Mouse (Mus musculus) neural tube, embryonic 15.5 days (tissue): ENCODE measurements at regions not wholly inside any gene's neighbourhood (a gene's known extent, or its start where the extent isn't known, plus 50 kb on each side); places are given as distances from the start of the nearest gene placed in this dataset.

Experiments used
- ATAC-seq: fragments of 200-750 bp; cut with Nextera tagmentation; 2 replicates; pipeline ENCODE4 v1.8.0; 2017; ENCODE audit warnings: mild to moderate bottlenecking, moderate TSS enrichment, moderate library complexity; ENCODE audit not compliant: low FRiP score
- H3K27ac ChIP-seq: fragments of 300-500 bp; sonication (generic); replicated peaks from 2 replicates; pipeline ENCODE4 v1.5.1; 2015; ENCODE audit warnings: mild to moderate bottlenecking, inconsistent platforms
- H3K27me3 ChIP-seq: fragments of 300-500 bp; sonication (generic); replicated peaks from 2 replicates; pipeline ENCODE4 v1.6.1; 2015; ENCODE audit warnings: inconsistent platforms
- H3K36me3 ChIP-seq: fragments of 300-500 bp; sonication (generic); 2 replicates; pipeline ENCODE4 v1.6.1; 2015; ENCODE audit warnings: inconsistent platforms
- H3K4me1 ChIP-seq: fragments of 300-500 bp; sonication (generic); 2 replicates; pipeline ENCODE4 v1.6.1; 2015; ENCODE audit warnings: inconsistent platforms
- H3K4me2 ChIP-seq: fragments of 300-500 bp; sonication (generic); 2 replicates; pipeline ENCODE4 v1.6.1; 2015; ENCODE audit warnings: inconsistent platforms, mild to moderate bottlenecking, moderate library complexity
- H3K4me3 ChIP-seq: fragments of 300-500 bp; sonication (generic); replicated peaks from 2 replicates; pipeline ENCODE4 v1.5.1; 2015; ENCODE audit warnings: mild to moderate bottlenecking, inconsistent platforms
- H3K9ac ChIP-seq: fragments of 300-500 bp; sonication (generic); replicated peaks from 2 replicates; pipeline ENCODE4 v1.6.1; 2015; ENCODE audit warnings: mild to moderate bottlenecking, inconsistent platforms
- H3K9me3 ChIP-seq: fragments of 300-500 bp; sonication (generic); replicated peaks from 2 replicates; pipeline ENCODE4 v1.6.1; 2016; ENCODE audit warnings: inconsistent platforms
- WGBS: fragments of 180-500 bp; shearing (Covaris S2); methylation state at CpG from one replicate; pipeline ENCODE4 v1.1.7; 2015; ENCODE audit warnings: mixed read lengths; 5-methylcytosine and 5-hydroxymethylcytosine counted together

DNA sequence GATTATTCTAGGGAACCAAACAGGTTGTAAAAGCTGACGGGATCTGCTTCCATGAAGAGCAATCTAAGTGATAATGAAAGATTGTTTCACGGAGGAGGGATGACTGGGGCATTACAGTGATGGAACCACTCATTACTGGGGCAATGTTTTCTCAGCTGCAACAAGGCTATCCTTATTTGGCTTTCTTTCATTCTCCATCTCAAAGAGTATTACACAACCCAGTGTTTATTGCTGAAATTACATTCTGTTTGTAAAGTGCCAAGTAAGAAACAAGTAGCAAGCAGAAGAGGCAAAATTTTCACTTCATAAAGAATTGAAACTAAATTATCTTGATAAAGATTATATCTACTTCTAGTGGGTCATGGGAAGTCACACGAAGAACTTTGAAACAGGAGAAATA, 1256.4 kb downstream of the Gsdmc2 start:
- Histone ChIP-seq H3K27ac (no peak overlapping the region), H3K4me3 (no peak overlapping the region), H3K9ac (no peak overlapping the region), H3K4me1 (no peaks in the 10 kb centered on the region), H3K36me3 (no peaks in the 10 kb centered on the region), H3K9me3 (no peaks in the 10 kb centered on the region), H3K4me2 (no peak overlapping the region), H3K27me3 (no peaks in the 10 kb centered on the region)
- ATAC-seq: no peak
- WGBS: 65% methylated on average over 3 of the region's 3 CpGs

GRCm38 (mm10) chr15:62578788-62579187, 1266.2 kb downstream of the Gsdmc2 start:
- 29% methylated on average over 3 of the region's 3 CpGs for WGBS
- no peak overlapping the region for H3K4me3 ChIP-seq
- H3K9ac ChIP-seq: no peak overlapping the region
- ATAC-seq: no peak
- H3K4me1 ChIP-seq: 0 out of 2 replicates have a peak, but pooled peaks cover 3% of the 10 kb centered on the region
- H3K4me2 ChIP-seq: no peak overlapping the region
- no peaks in the 10 kb centered on the region for H3K36me3 ChIP-seq
- H3K9me3 ChIP-seq: no peaks in the 10 kb centered on the region
- no peak overlapping the region for H3K27ac ChIP-seq
- no peaks in the 10 kb centered on the region for H3K27me3 ChIP-seq

- no peaks in the 10 kb centered on the region for H3K9me3 ChIP-seq
- no peak overlapping the region for H3K27ac ChIP-seq
- peaks cover 8% of the 10 kb centered on the region; the same call in 1 of the 2 replicates for H3K4me1 ChIP-seq
- no peak overlapping the region for H3K4me2 ChIP-seq
- no peaks in the 10 kb centered on the region for H3K27me3 ChIP-seq
- no peak overlapping the region for H3K9ac ChIP-seq
- H3K4me3 ChIP-seq: no peak overlapping the region
- WGBS: 84% methylated on average over 2 of the region's 2 CpGs
- ATAC-seq: no peak
- H3K36me3 ChIP-seq: no peaks in the 10 kb centered on the region
Observed at GRCm38 (mm10) chr15:62575791-62576190, 1269.2 kb downstream of the Gsdmc2 start.

GRCm38 (mm10) chr15:62571803-62572202, 1273.2 kb downstream of the Gsdmc2 start:
- 28% methylated on average over 7 of the region's 7 CpGs for WGBS
- Histone ChIP-seq H3K27ac (no peak overlapping the region), H3K4me3 (no peak overlapping the region), H3K9ac (no peak overlapping the region), H3K9me3 (no peaks in the 10 kb centered on the region), H3K27me3 (no peaks in the 10 kb centered on the region), H3K4me2 (no peak overlapping the region), H3K36me3 (no peaks in the 10 kb centered on the region), H3K4me1 (peaks cover 5% of the 10 kb centered on the region; the same call in 1 of the 2 replicates)
- no peak for ATAC-seq

DNA sequence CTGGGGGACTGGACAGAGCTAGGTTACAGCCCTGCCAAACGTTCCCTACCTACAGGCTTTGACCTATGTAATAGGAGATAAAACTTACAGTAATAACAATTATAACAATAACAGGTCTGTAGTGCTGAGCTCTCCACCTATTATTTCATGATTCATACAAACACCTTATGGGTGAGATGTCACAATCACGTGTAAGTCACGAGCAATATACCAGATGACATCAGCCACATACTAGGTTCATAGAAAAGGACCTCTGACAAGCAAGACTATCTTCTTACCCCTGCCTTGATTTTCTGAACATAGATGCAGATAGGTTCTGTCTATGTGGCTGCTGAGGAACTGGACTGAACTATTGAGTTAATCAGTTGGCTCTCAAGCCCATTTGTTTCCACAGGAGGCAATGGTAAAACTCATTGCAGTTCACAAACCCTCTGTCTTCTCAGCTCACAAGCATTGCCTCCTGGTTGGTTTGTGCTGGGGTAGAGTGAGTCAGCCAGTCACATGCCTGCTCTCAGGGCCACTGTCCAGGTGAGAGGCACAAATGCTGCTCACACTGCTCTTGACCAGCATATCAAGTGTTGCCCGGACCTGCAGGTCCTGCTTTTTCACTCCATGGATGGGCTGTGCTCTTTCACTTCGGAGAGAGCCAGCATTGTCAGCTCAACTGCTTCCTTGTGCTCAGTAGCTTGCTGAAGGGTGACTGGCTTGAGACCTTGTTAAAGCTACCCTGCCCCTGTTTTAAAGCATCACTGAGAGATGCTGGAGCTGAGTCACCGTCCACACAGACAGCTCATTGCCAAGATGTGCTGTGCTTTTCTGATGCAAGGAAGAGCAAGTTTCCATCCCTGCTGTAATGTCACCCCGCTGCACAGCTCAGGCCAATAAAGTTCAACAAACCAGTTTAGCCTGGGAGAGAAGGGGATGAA, 1275.9 kb downstream of the Gsdmc2 start:
- Histone ChIP-seq H3K9ac (no peak overlapping the region), H3K27ac (no peak overlapping the region), H3K36me3 (no peaks in the 10 kb centered on the region), H3K4me2 (no peak overlapping the region), H3K4me3 (no peak overlapping the region), H3K4me1 (peaks cover 10% of the 10 kb centered on the region; the same call in 1 of the 2 replicates), H3K9me3 (no peaks in the 10 kb centered on the region), H3K27me3 (no peaks in the 10 kb centered on the region)
- WGBS: 79% methylated on average over 7 of the region's 7 CpGs
- ATAC-seq: no peak

- Histone ChIP-seq H3K4me1 (peaks cover 10% of the 10 kb centered on the region; the same call in 1 of the 2 replicates), H3K36me3 (no peaks in the 10 kb centered on the region), H3K9ac (no peak overlapping the region), H3K4me2 (no peak overlapping the region), H3K27ac (no peak overlapping the region), H3K9me3 (no peaks in the 10 kb centered on the region), H3K4me3 (no peak overlapping the region), H3K27me3 (no peaks in the 10 kb centered on the region)
- 89% methylated on average over 4 of the region's 4 CpGs for WGBS
- no peak for ATAC-seq
Observed at GRCm38 (mm10) chr15:62567431-62567830, 1277.5 kb downstream of the Gsdmc2 start.

DNA sequence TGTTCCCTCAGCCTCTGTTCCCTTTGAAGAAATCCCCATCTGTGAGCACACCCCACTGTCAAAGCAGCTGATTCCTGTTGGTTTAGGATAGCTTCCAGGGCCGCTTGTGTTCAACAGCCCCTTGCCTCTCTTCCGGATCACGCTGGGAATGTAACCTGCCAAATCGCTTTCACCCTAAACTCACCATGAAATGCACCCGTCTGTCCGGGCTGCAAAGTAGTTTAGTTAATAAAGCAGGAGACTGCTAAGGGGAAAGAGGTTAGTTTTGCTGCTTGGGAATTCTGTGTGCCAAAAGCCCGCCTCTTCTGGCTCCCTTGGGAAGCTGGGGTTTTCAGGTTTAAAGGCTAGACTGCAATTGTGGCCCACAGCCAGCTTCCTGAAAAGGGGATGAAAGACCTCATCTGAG, 1278.9 kb downstream of the Gsdmc2 start:
- no peak overlapping the region for H3K9ac ChIP-seq
- ATAC-seq: peak; percentile 59; the same call in 1 of the 2 replicates
- peaks cover 5% of the 10 kb centered on the region; the same call in 1 of the 2 replicates for H3K4me1 ChIP-seq
- H3K4me2 ChIP-seq: peak overlapping the region; percentile 22; the same call in 1 of the 2 replicates
- no peaks in the 10 kb centered on the region for H3K36me3 ChIP-seq
- 7% methylated on average over 7 of the region's 7 CpGs for WGBS
- no peak overlapping the region for H3K27ac ChIP-seq
- no peaks in the 10 kb centered on the region for H3K9me3 ChIP-seq
- H3K27me3 ChIP-seq: no peaks in the 10 kb centered on the region
- no peak overlapping the region for H3K4me3 ChIP-seq

DNA sequence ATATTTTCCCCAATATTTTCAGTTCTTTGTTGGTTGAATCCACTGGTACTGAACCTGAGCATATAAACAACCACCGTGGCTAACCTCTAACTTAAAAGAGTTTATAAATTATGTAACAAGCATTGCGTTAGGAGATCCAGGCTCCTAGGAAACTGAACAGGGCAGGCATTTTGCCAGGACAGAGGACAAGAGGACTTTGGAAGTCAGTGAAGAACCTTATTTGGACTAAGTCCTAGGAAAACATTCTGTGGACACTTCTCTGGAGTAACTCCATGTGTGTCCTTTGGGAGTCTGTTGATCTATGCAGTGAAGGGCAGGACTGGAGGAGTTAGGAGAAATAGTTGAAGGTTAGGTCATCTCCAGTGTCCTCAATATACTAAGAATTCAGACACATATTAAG, 1311.7 kb downstream of the Gsdmc2 start:
- WGBS: 68% methylated on average over 2 of the region's 2 CpGs
- no peak overlapping the region for H3K27ac ChIP-seq
- no peaks in the 10 kb centered on the region for H3K4me1 ChIP-seq
- no peak overlapping the region for H3K4me3 ChIP-seq
- no peak for ATAC-seq
- no peak overlapping the region for H3K4me2 ChIP-seq
- H3K36me3 ChIP-seq: no peaks in the 10 kb centered on the region
- H3K27me3 ChIP-seq: no peaks in the 10 kb centered on the region
- H3K9ac ChIP-seq: no peak overlapping the region
- H3K9me3 ChIP-seq: no peaks in the 10 kb centered on the region

DNA sequence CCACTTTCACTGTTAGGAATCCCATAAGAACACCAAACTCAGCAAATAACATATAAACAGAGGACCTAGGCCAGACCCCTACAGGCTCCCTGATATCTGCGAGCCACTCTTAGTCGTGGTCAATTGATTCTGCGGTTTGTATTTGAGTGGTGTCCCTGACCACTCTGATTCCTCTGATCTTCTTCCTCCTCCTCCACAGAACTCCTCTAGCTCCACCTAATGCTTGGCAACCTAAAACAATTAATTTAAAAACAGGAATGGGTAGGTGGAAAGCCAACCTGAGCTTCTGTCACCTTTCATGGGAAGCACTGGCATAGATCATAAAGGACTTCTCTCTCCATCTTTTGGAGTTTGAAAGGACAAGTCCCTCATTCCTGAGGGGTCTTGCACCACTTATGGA, 1316.0 kb downstream of the Gsdmc2 start:
- Histone ChIP-seq H3K27ac (no peak overlapping the region), H3K9ac (no peak overlapping the region), H3K4me2 (no peak overlapping the region), H3K9me3 (no peaks in the 10 kb centered on the region), H3K4me1 (no peaks in the 10 kb centered on the region), H3K27me3 (no peaks in the 10 kb centered on the region), H3K4me3 (no peak overlapping the region), H3K36me3 (no peaks in the 10 kb centered on the region)
- WGBS: 89% methylated on average over 3 of the region's 3 CpGs
- ATAC-seq: no peak

- WGBS: 18% methylated on average over 2 of the region's 2 CpGs
- no peak overlapping the region for H3K27ac ChIP-seq
- H3K9me3 ChIP-seq: no peaks in the 10 kb centered on the region
- no peaks in the 10 kb centered on the region for H3K36me3 ChIP-seq
- ATAC-seq: no peak
- H3K4me3 ChIP-seq: no peak overlapping the region
- H3K27me3 ChIP-seq: no peaks in the 10 kb centered on the region
- H3K4me2 ChIP-seq: no peak overlapping the region
- no peak overlapping the region for H3K9ac ChIP-seq
- no peaks in the 10 kb centered on the region for H3K4me1 ChIP-seq
Observed at GRCm38 (mm10) chr15:62524628-62525027, 1320.3 kb downstream of the Gsdmc2 start.

- Histone ChIP-seq H3K27ac (no peak overlapping the region), H3K4me2 (no peak overlapping the region), H3K9me3 (no peaks in the 10 kb centered on the region), H3K4me3 (no peak overlapping the region), H3K27me3 (no peaks in the 10 kb centered on the region), H3K36me3 (no peaks in the 10 kb centered on the region), H3K4me1 (no peaks in the 10 kb centered on the region), H3K9ac (no peak overlapping the region)
- WGBS: 60% methylated on average over 2 of the region's 2 CpGs
- no peak for ATAC-seq
Observed at GRCm38 (mm10) chr15:62524135-62524534, 1320.8 kb downstream of the Gsdmc2 start.

DNA sequence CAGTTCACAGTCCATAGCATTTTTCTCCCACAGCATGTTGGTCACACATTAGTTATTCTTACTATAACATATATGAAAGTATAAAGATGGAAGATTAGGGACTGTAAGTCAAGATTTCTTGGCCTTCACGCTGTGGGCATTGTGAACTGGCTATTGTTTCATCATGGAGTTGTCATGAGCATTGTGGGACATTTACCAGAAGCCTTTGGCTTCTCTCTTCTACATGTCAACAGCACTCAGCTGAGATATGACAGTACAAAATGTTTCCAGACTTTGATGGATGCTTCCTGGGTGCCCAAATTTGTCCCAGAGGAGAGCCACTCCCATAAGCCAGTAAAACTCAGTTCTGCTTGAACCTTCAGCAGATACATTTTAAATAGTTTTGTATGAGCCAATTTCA, 1331.5 kb downstream of the Gsdmc2 start:
- no peak for ATAC-seq
- WGBS: 86% methylated on average over 1 of the region's 1 CpGs
- Histone ChIP-seq H3K36me3 (no peaks in the 10 kb centered on the region), H3K27me3 (no peaks in the 10 kb centered on the region), H3K9me3 (no peaks in the 10 kb centered on the region), H3K4me3 (no peak overlapping the region), H3K4me2 (no peak overlapping the region), H3K9ac (no peak overlapping the region), H3K4me1 (no peaks in the 10 kb centered on the region), H3K27ac (no peak overlapping the region)
